Mouse (Mus musculus) gonadal fat pad, adult 2 months (tissue): ENCODE data around the gene Elmod3. TPM values are rescaled to one million over a fixed set of nuclear protein-coding genes. Genes with fewer than 3 reads are reported as not detected.

ENCODE experiments used
- DNase-seq: peaks from one replicate; pipeline ENCODE4 v3.0.0-alpha.2; 2012; ENCODE audit warnings: low read depth
- polyA plus RNA-seq: library from polyadenylated mRNA; depleted of rRNA; stranded (reverse); fragments of >200 nt; gene quantifications from 2 replicates; pipeline ENCODE4 v1.2.3, GENCODE M21; 2012

Elmod3 gene
- polyA plus RNA-seq, 1 experiment, result 32.8 TPM

GRCm38 (mm10) chr6:72570644-72571397 is 27.4 kb downstream of the Elmod3 start:
- DNase-seq, result no peak

GRCm38 (mm10) chr6:72568736-72569135 is 29.5 kb downstream of the Elmod3 start:
- no peak for DNase-seq

- no peak for DNase-seq
These were observed 30.7 kb downstream of the Elmod3 start for GRCm38 (mm10) chr6:72567508-72567907.

GRCm38 (mm10) chr6:72566044-72566443 is 32.2 kb downstream of the Elmod3 start:
- no peak for DNase-seq

GRCm38 (mm10) chr6:72565506-72565905 is 32.7 kb downstream of the Elmod3 start:
- DNase-seq, result no peak

- no peak for DNase-seq
These were observed 35.3 kb downstream of the Elmod3 start for GRCm38 (mm10) chr6:72562894-72563293.

- DNase-seq, result no peak
These were observed 35.7 kb downstream of the Elmod3 start for GRCm38 (mm10) chr6:72562486-72562885.

- no peak for DNase-seq
These were observed 37.4 kb downstream of the Elmod3 start for GRCm38 (mm10) chr6:72560801-72561200.

GRCm38 (mm10) chr6:72553079-72553412 is 45.2 kb downstream of the Elmod3 start:
- DNase-seq, result no peak

GRCm38 (mm10) chr6:72552171-72553078 is 45.8 kb downstream of the Elmod3 start:
- no peak for DNase-seq

GRCm38 (mm10) chr6:72550503-72551100 is 47.6 kb downstream of the Elmod3 start:
- no peak for DNase-seq

GRCm38 (mm10) chr6:72550025-72550424 is 48.2 kb downstream of the Elmod3 start:
- DNase-seq, result no peak

- no peak for DNase-seq
These were observed 49.1 kb downstream of the Elmod3 start for GRCm38 (mm10) chr6:72549041-72549580.

- no peak for DNase-seq
These were observed 50.4 kb downstream of the Elmod3 start for GRCm38 (mm10) chr6:72547862-72548261.

- no peak for DNase-seq
These were observed 51.1 kb downstream of the Elmod3 start for GRCm38 (mm10) chr6:72547121-72547520.

GRCm38 (mm10) chr6:72545377-72545776 is 52.8 kb downstream of the Elmod3 start:
- no peak for DNase-seq

GRCm38 (mm10) chr6:72544283-72544987 is 53.8 kb downstream of the Elmod3 start, which contains the start of gene Capg:
Gene Capg (plus strand): TSS chr6:72544391.
- no peak for DNase-seq

- DNase-seq, result no peak
These were observed 54.9 kb downstream of the Elmod3 start for GRCm38 (mm10) chr6:72543265-72543850.

GRCm38 (mm10) chr6:72538562-72539031 is 59.6 kb downstream of the Elmod3 start:
- DNase-seq, result peak; percentile 93

- no peak for DNase-seq
These were observed 60.2 kb downstream of the Elmod3 start for GRCm38 (mm10) chr6:72537998-72538500.

- no peak for DNase-seq
These were observed 63.0 kb downstream of the Elmod3 start for GRCm38 (mm10) chr6:72535165-72535564.
